Mouse (Mus musculus): Measurements from ENCODE around the gene Nup160.

DNA sequence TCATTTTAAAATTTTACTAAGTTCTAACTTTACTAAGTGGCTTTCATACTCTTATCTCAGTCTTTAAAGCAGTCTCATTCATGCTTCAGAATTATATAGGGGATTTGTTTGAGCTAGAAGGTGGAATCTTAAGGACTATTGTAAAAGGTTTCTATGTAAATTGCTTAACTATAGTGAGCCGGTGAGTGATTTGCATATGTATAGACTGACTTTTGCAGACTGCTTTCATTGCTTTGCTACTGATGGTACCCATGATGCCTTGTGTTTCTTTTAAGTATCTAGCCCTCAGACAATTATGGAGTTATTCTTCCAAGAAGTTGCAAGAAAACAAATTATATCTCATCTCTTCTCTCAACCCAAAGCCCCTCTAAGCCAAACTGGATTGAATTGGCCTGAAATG lies 31.5 kb downstream of the Nup160 start:
- TF ChIP-seq POLR2A (IDR thresholded peaks at IDR 0.05; ENCODE audit: low read depth, low read length) (no peak), CTCF (IDR thresholded peaks at IDR 0.05; ENCODE audit: extremely low read depth, insufficient read length, insufficient replicate concordance, low read depth, low read length) (no peak)
